Mouse (Mus musculus): ENCODE measurements at regions not wholly inside any gene's neighbourhood (a gene's known extent, or its start where the extent isn't known, plus 50 kb on each side); places are given as distances from the start of the nearest gene placed in this dataset.
"Not testable (repeated sequence)": the region's sequence is repeated elsewhere in the genome, so short reads cannot be mapped to it uniquely, and the experiment has no call there.

DNA sequence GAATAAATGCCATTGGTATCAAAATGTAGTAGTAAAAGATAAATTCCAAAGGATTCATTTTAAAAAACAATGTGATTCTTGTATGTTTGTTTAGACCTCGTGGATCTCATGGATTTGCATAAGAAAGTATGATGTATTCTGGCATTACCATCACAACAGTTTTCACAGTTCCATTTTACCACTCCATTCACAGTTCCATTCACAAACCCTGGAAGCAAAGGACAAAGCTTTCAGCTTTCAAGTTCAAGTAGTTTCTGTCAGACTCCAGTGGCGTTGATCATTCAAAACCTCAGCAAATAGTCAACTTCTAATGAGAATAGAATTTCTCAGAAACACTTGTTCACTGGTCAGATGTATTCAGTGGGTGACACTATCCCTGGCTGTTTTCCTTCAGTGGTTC lies 1157.9 kb upstream of the Cntn5 start:
- H3K9ac ChIP-seq (ENCODE audit: low read depth, low read length) = no peak overlapping the region
- H3K27ac ChIP-seq (replicated peaks; ENCODE audit: insufficient read depth, low read depth, low read length) = no peak overlapping the region
- H3K79me2 ChIP-seq (ENCODE audit: control insufficient read depth, insufficient read depth, low read length) = no peaks in the 10 kb centered on the region
- 28% methylated on average over 2 of the region's 2 CpGs for WGBS
- no peak for DNase-seq (ENCODE audit: extremely low read depth, low read depth, low spot score)
- no peak overlapping the region for H3K4me3 ChIP-seq (ENCODE audit: insufficient read depth, low read depth, low read length)
- H3K36me3 ChIP-seq (ENCODE audit: control insufficient read depth, insufficient read depth, low read length) = no peaks in the 10 kb centered on the region
- H3K27me3 ChIP-seq (ENCODE audit: control insufficient read depth, insufficient read depth, low read length) = no peaks in the 10 kb centered on the region
- TF ChIP-seq CTCF (IDR thresholded peaks at IDR 0.05; ENCODE audit: low read depth, low read length) (no peak), POLR2A (IDR thresholded peaks at IDR 0.05; ENCODE audit: extremely low read depth, insufficient read depth, low read length) (no peak)
- H3K4me1 ChIP-seq (ENCODE audit: control insufficient read depth, insufficient read depth, low read length) = no peaks in the 10 kb centered on the region

GRCm38 (mm10) chr9:12052429-12052828 lies 1147.9 kb upstream of the Cntn5 start:
- no peaks in the 10 kb centered on the region for H3K4me1 ChIP-seq (ENCODE audit: control insufficient read depth, insufficient read depth, low read length)
- no peak overlapping the region for H3K4me3 ChIP-seq (ENCODE audit: insufficient read depth, low read depth, low read length)
- H3K27ac ChIP-seq (replicated peaks; ENCODE audit: insufficient read depth, low read depth, low read length) = no peak overlapping the region
- DNase-seq (ENCODE audit: extremely low read depth, low read depth, low spot score) = no peak
- H3K9ac ChIP-seq (ENCODE audit: low read depth, low read length) = no peak overlapping the region
- H3K36me3 ChIP-seq (ENCODE audit: control insufficient read depth, insufficient read depth, low read length) = no peaks in the 10 kb centered on the region
- TF ChIP-seq POLR2A (IDR thresholded peaks at IDR 0.05; ENCODE audit: extremely low read depth, insufficient read depth, low read length) (no peak), CTCF (IDR thresholded peaks at IDR 0.05; ENCODE audit: low read depth, low read length) (no peak)
- WGBS = 88% methylated on average over 1 of the region's 1 CpGs
- H3K27me3 ChIP-seq (ENCODE audit: control insufficient read depth, insufficient read depth, low read length) = no peaks in the 10 kb centered on the region
- H3K79me2 ChIP-seq (ENCODE audit: control insufficient read depth, insufficient read depth, low read length) = no peaks in the 10 kb centered on the region

DNA sequence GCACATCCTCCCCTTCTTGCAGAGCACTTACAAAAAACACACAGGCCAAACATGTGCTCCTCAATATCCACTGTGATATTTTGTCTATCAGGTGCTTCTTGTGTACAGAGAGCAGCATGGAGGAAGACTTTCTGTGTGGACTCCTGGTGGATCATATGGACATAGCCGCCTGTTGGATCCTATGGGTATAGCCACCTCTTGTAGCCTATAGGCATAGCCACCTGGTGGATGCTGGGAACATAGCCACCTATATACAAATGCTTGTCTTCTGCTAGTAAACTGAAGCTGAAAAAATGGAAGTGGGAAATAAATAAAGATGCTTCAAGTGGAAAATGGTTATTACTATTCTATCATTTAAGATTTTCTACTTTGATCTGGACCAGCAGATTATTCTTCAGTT lies 1111.4 kb upstream of the Cntn5 start:
- H3K79me2 ChIP-seq (ENCODE audit: control insufficient read depth, insufficient read depth, low read length) = no peaks in the 10 kb centered on the region
- H3K27me3 ChIP-seq (ENCODE audit: control insufficient read depth, insufficient read depth, low read length) = no peaks in the 10 kb centered on the region
- H3K4me3 ChIP-seq (ENCODE audit: insufficient read depth, low read depth, low read length) = no peak overlapping the region
- no peaks in the 10 kb centered on the region for H3K4me1 ChIP-seq (ENCODE audit: control insufficient read depth, insufficient read depth, low read length)
- WGBS = 63% methylated on average over 1 of the region's 1 CpGs
- no peak overlapping the region for H3K9ac ChIP-seq (ENCODE audit: low read depth, low read length)
- no peak overlapping the region for H3K27ac ChIP-seq (replicated peaks; ENCODE audit: insufficient read depth, low read depth, low read length)
- H3K36me3 ChIP-seq (ENCODE audit: control insufficient read depth, insufficient read depth, low read length) = no peaks in the 10 kb centered on the region
- DNase-seq (ENCODE audit: extremely low read depth, low read depth, low spot score) = no peak
- TF ChIP-seq CTCF (IDR thresholded peaks at IDR 0.05; ENCODE audit: low read depth, low read length) (no peak), POLR2A (IDR thresholded peaks at IDR 0.05; ENCODE audit: extremely low read depth, insufficient read depth, low read length) (no peak)

GRCm38 (mm10) chr9:11998580-11998979 lies 1094.0 kb upstream of the Cntn5 start:
- 51% methylated on average over 2 of the region's 2 CpGs for WGBS
- H3K27me3 ChIP-seq (ENCODE audit: control insufficient read depth, insufficient read depth, low read length) = no peaks in the 10 kb centered on the region
- DNase-seq (ENCODE audit: extremely low read depth, low read depth, low spot score) = no peak
- H3K9ac ChIP-seq (ENCODE audit: low read depth, low read length) = no peak overlapping the region
- no peaks in the 10 kb centered on the region for H3K4me1 ChIP-seq (ENCODE audit: control insufficient read depth, insufficient read depth, low read length)
- H3K4me3 ChIP-seq (ENCODE audit: insufficient read depth, low read depth, low read length) = no peak overlapping the region
- H3K79me2 ChIP-seq (ENCODE audit: control insufficient read depth, insufficient read depth, low read length) = no peaks in the 10 kb centered on the region
- H3K36me3 ChIP-seq (ENCODE audit: control insufficient read depth, insufficient read depth, low read length) = no peaks in the 10 kb centered on the region
- H3K27ac ChIP-seq (replicated peaks; ENCODE audit: insufficient read depth, low read depth, low read length) = no peak overlapping the region
- TF ChIP-seq POLR2A (IDR thresholded peaks at IDR 0.05; ENCODE audit: extremely low read depth, insufficient read depth, low read length) (no peak), CTCF (IDR thresholded peaks at IDR 0.05; ENCODE audit: low read depth, low read length) (no peak)

DNA sequence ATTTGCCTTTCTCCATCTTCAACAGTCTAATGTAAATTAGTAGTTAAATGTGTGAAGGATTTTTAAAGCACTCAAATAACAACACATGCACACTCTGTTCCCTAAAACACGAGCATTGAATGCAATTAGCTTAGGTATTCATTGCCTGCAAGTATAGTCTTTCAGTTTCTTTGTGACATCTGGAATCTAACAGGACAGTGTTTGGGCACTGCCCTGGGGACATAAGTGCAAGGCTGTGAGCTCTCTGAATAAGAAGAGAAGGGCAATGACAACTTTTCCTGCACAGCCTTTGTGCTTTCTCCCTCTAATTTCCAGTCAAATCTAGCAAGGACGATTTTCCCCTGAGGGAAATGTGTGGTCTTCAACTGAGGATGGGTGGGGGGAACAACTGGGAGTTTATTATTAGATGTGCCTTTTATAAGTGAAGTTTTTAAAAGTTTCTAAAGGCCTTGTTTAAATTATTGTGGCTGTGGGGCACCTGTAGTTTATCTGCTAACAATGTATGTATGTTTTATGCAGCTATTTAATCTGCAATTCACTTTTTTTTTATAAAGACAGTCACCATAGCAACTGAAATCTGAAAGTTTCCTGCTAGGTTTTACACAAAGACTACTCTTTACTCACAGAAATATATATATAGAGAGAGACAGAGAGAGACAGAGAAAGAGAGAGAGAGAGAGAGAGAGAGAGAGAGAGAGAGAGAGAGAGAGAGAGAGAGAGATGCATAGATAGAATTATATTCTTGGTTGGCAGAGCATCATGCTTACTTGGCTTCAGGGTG lies 1077.7 kb upstream of the Cntn5 start:
- TF ChIP-seq POLR2A (IDR thresholded peaks at IDR 0.05; ENCODE audit: extremely low read depth, insufficient read depth, low read length) (no peak), CTCF (IDR thresholded peaks at IDR 0.05; ENCODE audit: low read depth, low read length) (no peak)
- no peaks in the 10 kb centered on the region for H3K36me3 ChIP-seq (ENCODE audit: control insufficient read depth, insufficient read depth, low read length)
- no peak for DNase-seq (ENCODE audit: extremely low read depth, low read depth, low spot score)
- 41% methylated on average over 2 of the region's 2 CpGs for WGBS
- no peak overlapping the region for H3K9ac ChIP-seq (ENCODE audit: low read depth, low read length)
- no peak overlapping the region for H3K27ac ChIP-seq (replicated peaks; ENCODE audit: insufficient read depth, low read depth, low read length)
- no peaks in the 10 kb centered on the region for H3K79me2 ChIP-seq (ENCODE audit: control insufficient read depth, insufficient read depth, low read length)
- H3K4me1 ChIP-seq (ENCODE audit: control insufficient read depth, insufficient read depth, low read length) = no peaks in the 10 kb centered on the region
- no peak overlapping the region for H3K4me3 ChIP-seq (ENCODE audit: insufficient read depth, low read depth, low read length)
- H3K27me3 ChIP-seq (ENCODE audit: control insufficient read depth, insufficient read depth, low read length) = no peaks in the 10 kb centered on the region

DNA sequence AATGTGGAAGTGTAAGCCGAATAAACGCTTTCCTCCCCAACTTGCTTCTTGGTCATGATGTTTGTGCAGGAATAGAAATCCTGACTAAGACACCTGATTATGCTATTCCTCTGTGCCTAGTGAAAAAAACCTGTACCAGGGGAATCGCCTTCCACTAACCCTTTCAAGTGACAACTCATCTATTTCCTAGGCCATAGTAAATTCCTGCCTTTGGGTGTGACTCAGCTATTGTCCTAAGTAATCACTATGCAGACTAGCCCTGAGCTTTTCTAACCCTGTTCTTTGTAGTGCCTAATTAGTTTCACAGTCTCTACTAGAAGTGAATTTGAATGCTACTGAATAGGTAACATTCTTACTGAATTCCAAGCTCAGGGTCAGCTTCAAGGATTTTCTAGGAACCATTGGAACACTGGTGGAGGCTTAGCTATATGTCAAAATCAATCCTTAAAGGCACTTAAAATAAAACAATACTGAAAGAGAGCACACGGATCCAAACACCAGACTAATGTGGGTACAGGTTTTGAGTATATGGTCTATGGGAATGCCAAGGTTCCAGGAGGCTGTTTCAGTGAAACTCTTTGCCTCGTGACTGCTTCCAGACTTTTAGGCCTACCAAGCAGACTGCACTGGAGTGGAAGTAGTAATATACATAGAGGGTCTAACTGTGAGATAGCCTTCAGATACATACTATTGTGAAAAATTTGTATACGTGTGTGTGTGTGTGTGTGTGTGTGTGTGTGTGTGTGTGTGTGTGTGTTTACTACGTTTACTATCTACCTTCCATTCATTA lies 1036.3 kb upstream of the Cntn5 start:
- H3K36me3 ChIP-seq (ENCODE audit: control insufficient read depth, insufficient read depth, low read length); DNase-seq (ENCODE audit: extremely low read depth, low read depth, low spot score); H3K79me2 ChIP-seq (ENCODE audit: control insufficient read depth, insufficient read depth, low read length); H3K4me3 ChIP-seq (ENCODE audit: insufficient read depth, low read depth, low read length); H3K27me3 ChIP-seq (ENCODE audit: control insufficient read depth, insufficient read depth, low read length); H3K27ac ChIP-seq (replicated peaks; ENCODE audit: insufficient read depth, low read depth, low read length); H3K9ac ChIP-seq (ENCODE audit: low read depth, low read length); H3K4me1 ChIP-seq (ENCODE audit: control insufficient read depth, insufficient read depth, low read length): not testable (repeated sequence)
- WGBS = 56% methylated on average over 7 of the region's 7 CpGs

Data from liver, adult 2 months (tissue).